Mouse (Mus musculus) lung, embryonic 14.5 days (tissue): ENCODE results near the gene Dnah14. TPM values are rescaled to one million over a fixed set of nuclear protein-coding genes. Genes with fewer than 3 reads are reported as not detected.

Source experiments
- ATAC-seq: fragments of 200-750 bp; cut with Nextera tagmentation; 2 replicates; pipeline ENCODE4 v1.8.0; 2017; ENCODE audit warnings: mild to moderate bottlenecking, moderate TSS enrichment, moderate library complexity; ENCODE audit not compliant: insufficient read depth
- DNase-seq: peaks from one replicate; pipeline ENCODE4 v3.0.0-alpha.2; 2015
- H3K27ac ChIP-seq: fragments of 300-500 bp; sonication (generic); 2 replicates; pipeline ENCODE4 v1.5.1; 2014; ENCODE audit warnings: low read depth, mild to moderate bottlenecking, moderate library complexity
- H3K27me3 ChIP-seq: fragments of 300-500 bp; sonication (generic); 2 replicates; pipeline ENCODE4 v1.6.1; 2014; ENCODE audit warnings: low read length, control low read depth; ENCODE audit not compliant: insufficient read depth
- H3K36me3 ChIP-seq: fragments of 300-500 bp; sonication (generic); 2 replicates; pipeline ENCODE4 v1.6.1; 2014; ENCODE audit warnings: control low read depth; ENCODE audit not compliant: insufficient read depth
- H3K4me1 ChIP-seq: fragments of 300-500 bp; sonication (generic); 2 replicates; pipeline ENCODE4 v1.6.1; 2014; ENCODE audit warnings: antibody characterized with exemption, control low read depth; ENCODE audit not compliant: insufficient read depth
- H3K4me2 ChIP-seq: fragments of 300-500 bp; sonication (generic); 2 replicates; pipeline ENCODE4 v1.6.1; 2014; ENCODE audit warnings: mild to moderate bottlenecking
- H3K4me3 ChIP-seq: fragments of 300-500 bp; sonication (generic); 2 replicates; pipeline ENCODE4 v1.5.1; 2014; ENCODE audit warnings: low read depth, low read length
- H3K9ac ChIP-seq: fragments of 300-500 bp; sonication (generic); 2 replicates; pipeline ENCODE4 v1.6.1; 2014
- H3K9me3 ChIP-seq: fragments of 300-500 bp; sonication (generic); 2 replicates; pipeline ENCODE4 v1.6.1; 2016; ENCODE audit warnings: low read depth, low read length, control low read depth
- CTCF ChIP-seq: IDR thresholded peaks from 2 replicates; pipeline ENCODE4 v1.5.1; 2016; ENCODE audit warnings: antibody characterized with exemption, low read depth
- WGBS: fragments of 180-500 bp; shearing (Covaris S2); extraction: QIAGEN DNeasy Blood & Tissue Kit; methylation state at CpG from one replicate; pipeline ENCODE4 v1.1.7; 2014; 5-methylcytosine and 5-hydroxymethylcytosine counted together
- polyA plus RNA-seq: library from polyadenylated mRNA; unstranded; fragments of >200 nt; fragmentation: Nextera tagmentation; extraction: Ambion mirVana; gene quantifications from 2 replicates; pipeline ENCODE4 v1.2.1, GENCODE M21; 2014

Dnah14 gene
- polyA plus RNA-seq, 1 experiment from 2014 or later: 2.3 TPM

GRCm38 (mm10) chr1:181789952-181790351 lies 213.6 kb downstream of the Dnah14 start:
- no peak overlapping the region for H3K9ac ChIP-seq
- DNase-seq (peak; percentile 58), ATAC-seq (no peak)
- no peaks in the 10 kb centered on the region for H3K27me3 ChIP-seq
- no peak overlapping the region for H3K4me3 ChIP-seq
- no peaks in the 10 kb centered on the region for H3K9me3 ChIP-seq
- no peak for TF ChIP-seq CTCF
- 33% methylated on average over 6 of the region's 6 CpGs for WGBS
- H3K4me2 ChIP-seq: no peak overlapping the region
- peaks cover 4% of the 10 kb centered on the region; the same call in 1 of the 2 replicates for H3K4me1 ChIP-seq
- H3K36me3 ChIP-seq: no peaks in the 10 kb centered on the region
- H3K27ac ChIP-seq: no peak overlapping the region

GRCm38 (mm10) chr1:181793541-181793940 lies 217.2 kb downstream of the Dnah14 start:
- Histone ChIP-seq H3K27me3 (no peaks in the 10 kb centered on the region), H3K4me3 (no peak overlapping the region), H3K4me1 (peaks cover 4% of the 10 kb centered on the region; the same call in 1 of the 2 replicates), H3K9ac (no peak overlapping the region), H3K27ac (no peak overlapping the region; the same call in 1 of the 2 replicates), H3K4me2 (no peak overlapping the region), H3K36me3 (no peaks in the 10 kb centered on the region), H3K9me3 (no peaks in the 10 kb centered on the region)
- ATAC-seq (peak; percentile 79; the same call in 1 of the 2 replicates), DNase-seq (peak; percentile 94)
- TF ChIP-seq CTCF: no peak
- 22% methylated on average over 2 of the region's 2 CpGs for WGBS

- Histone ChIP-seq H3K9me3 (no peaks in the 10 kb centered on the region), H3K27me3 (no peaks in the 10 kb centered on the region), H3K36me3 (no peaks in the 10 kb centered on the region), H3K4me2 (no peak overlapping the region), H3K9ac (no peak overlapping the region), H3K27ac (no peak overlapping the region), H3K4me3 (no peak overlapping the region), H3K4me1 (no peaks in the 10 kb centered on the region)
- no peak for TF ChIP-seq CTCF
- ATAC-seq (no peak), DNase-seq (no peak)
- 71% methylated on average over 3 of the region's 3 CpGs for WGBS
Observed at GRCm38 (mm10) chr1:181799911-181800310, 223.6 kb downstream of the Dnah14 start.

- H3K4me3 ChIP-seq: no peak overlapping the region
- H3K4me2 ChIP-seq: no peak overlapping the region
- WGBS: 59% methylated on average over 4 of the region's 4 CpGs
- no peaks in the 10 kb centered on the region for H3K9me3 ChIP-seq
- no peak for TF ChIP-seq CTCF
- no peaks in the 10 kb centered on the region for H3K4me1 ChIP-seq
- H3K36me3 ChIP-seq: no peaks in the 10 kb centered on the region
- no peaks in the 10 kb centered on the region for H3K27me3 ChIP-seq
- ATAC-seq (peak; percentile 62; the same call in 1 of the 2 replicates), DNase-seq (peak; percentile 34)
- no peak overlapping the region for H3K27ac ChIP-seq
- no peak overlapping the region for H3K9ac ChIP-seq
Observed at GRCm38 (mm10) chr1:181800667-181801066, 224.3 kb downstream of the Dnah14 start.

DNA sequence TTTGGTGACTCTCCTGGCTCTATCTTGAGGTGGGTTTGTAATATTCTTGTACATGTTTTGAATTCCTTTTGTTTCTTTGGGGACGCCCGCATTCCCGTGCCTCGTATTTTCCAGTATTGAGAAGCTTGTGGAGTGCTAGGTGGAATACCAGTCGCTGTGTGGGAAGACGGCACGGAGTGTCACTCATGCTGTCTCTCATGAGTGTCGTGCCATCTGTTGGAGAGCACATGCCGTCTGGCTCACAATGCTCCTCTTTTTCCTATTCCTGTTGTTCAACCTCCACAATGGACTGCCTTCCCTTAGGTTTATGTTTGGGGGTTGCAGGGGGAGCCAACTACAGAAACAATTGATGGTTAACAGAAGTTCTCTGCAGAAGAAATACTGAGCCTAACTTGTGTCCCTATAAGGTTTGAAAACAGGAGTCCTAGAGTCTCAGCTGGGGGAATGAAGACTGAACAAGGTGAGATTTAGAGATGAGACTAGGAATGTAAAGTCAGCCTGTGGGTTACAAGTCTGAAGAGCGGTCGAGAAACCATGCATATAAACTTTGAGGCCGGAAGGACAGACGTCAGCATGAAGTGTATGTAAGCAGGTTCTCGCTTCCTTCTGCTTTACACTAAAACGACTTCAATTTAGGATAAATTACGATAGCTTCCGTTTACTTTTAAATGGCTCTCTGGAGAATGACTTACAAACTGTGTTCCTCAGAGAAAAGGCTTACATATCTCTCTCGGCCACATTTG lies 235.3 kb downstream of the Dnah14 start:
- Histone ChIP-seq H3K27me3 (no peaks in the 10 kb centered on the region), H3K4me1 (no peaks in the 10 kb centered on the region), H3K4me2 (no peak overlapping the region), H3K4me3 (no peak overlapping the region), H3K9ac (no peak overlapping the region), H3K36me3 (peaks cover 27% of the 10 kb centered on the region), H3K9me3 (no peaks in the 10 kb centered on the region), H3K27ac (no peak overlapping the region)
- TF ChIP-seq CTCF: no peak
- ATAC-seq (no peak), DNase-seq (no peak)
- 88% methylated on average over 18 of the region's 18 CpGs for WGBS

- Histone ChIP-seq H3K36me3 (peaks cover 98% of the 10 kb centered on the region), H3K4me3 (no peak overlapping the region), H3K4me1 (no peaks in the 10 kb centered on the region), H3K9me3 (no peaks in the 10 kb centered on the region), H3K27me3 (no peaks in the 10 kb centered on the region), H3K4me2 (no peak overlapping the region), H3K27ac (no peak overlapping the region), H3K9ac (no peak overlapping the region)
- 95% methylated on average over 7 of the region's 7 CpGs for WGBS
- DNase-seq (no peak), ATAC-seq (no peak)
- TF ChIP-seq CTCF: no peak
Observed at GRCm38 (mm10) chr1:181826716-181827115, 250.4 kb downstream of the Dnah14 start.

GRCm38 (mm10) chr1:181828365-181828764 lies 252.0 kb downstream of the Dnah14 start:
- ATAC-seq (no peak), DNase-seq (peak; percentile 19)
- no peak overlapping the region for H3K27ac ChIP-seq
- no peak overlapping the region for H3K4me3 ChIP-seq
- peak; percentile 40 for TF ChIP-seq CTCF
- H3K4me1 ChIP-seq: no peaks in the 10 kb centered on the region
- no peak overlapping the region for H3K9ac ChIP-seq
- H3K27me3 ChIP-seq: no peaks in the 10 kb centered on the region
- WGBS: 89% methylated on average over 5 of the region's 5 CpGs
- H3K36me3 ChIP-seq: peaks cover 98% of the 10 kb centered on the region
- no peak overlapping the region for H3K4me2 ChIP-seq
- H3K9me3 ChIP-seq: no peaks in the 10 kb centered on the region
